Mouse (Mus musculus) erythroblast, embryonic 14.5 days (primary cell): ENCODE measurements around the gene Ostf1.

ENCODE experiments used
- GATA1 ChIP-seq: IDR thresholded peaks from 2 replicates; pipeline ENCODE4 v1.6.1; 2012; ENCODE audit warnings: low read length, inconsistent platforms, mixed read lengths
- TAL1 ChIP-seq: IDR thresholded peaks from 3 replicates; pipeline ENCODE4 v1.6.1; 2012; ENCODE audit warnings: low read length, inconsistent platforms, mixed read lengths

- no peak for TF ChIP-seq GATA1
- no peak for TF ChIP-seq TAL1
Measured at GRCm38 (mm10) chr19:18573443-18573842, 58.2 kb downstream of the Ostf1 start.
